Mouse (Mus musculus) gastrocnemius, adult 8-10 months (tissue): Measurements from ENCODE around the gene Tmem97. TPM values are rescaled to one million over a fixed set of nuclear protein-coding genes. Genes with fewer than 3 reads are reported as not detected.
A peak's percentile ranks its signal among the peaks of the same experiment; 100 is the strongest.
"Not testable (repeated sequence)": the region's sequence is repeated elsewhere in the genome, so short reads cannot be mapped to it uniquely, and the experiment has no call there.

Experiments used
- DNase-seq, 2 experiments: peaks; one replicate each; pipeline ENCODE4 v3.0.0; 2022; ENCODE audit warnings: low spot score in 2 of 2
- total RNA-seq, 4 experiments: library from RNA; stranded (reverse); gene quantifications; 2 replicates each; pipeline ENCODE4 v1.2.4; 2022

Tmem97 gene
- total RNA-seq, 4 experiments from 2014 or later = 1.2 to 1.6 (median 1.5) TPM

DNA sequence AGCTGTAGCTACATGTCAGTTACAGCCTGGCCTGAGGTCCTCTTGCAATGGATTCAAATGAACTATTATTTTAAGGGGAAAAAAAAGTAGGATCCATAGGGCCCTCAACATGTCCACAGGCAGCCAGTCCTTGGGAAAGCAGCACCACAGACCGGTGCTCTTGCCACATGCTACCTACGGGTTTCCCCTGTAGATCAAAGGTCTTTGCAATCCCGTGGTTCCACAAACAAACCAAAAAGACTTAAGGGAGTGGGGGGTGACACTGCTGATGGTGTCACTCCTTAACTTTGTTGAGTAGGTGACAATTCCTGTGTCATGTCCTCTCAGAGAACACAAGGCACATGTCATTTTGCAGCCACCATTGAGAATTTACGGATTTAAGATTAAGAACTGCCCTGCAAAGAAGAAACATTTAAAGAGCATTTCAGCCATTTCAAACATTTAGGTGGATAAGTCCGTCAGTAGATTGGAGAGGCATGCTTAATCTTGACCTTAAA, 1.0 kb downstream of the Tmem97 start:
- no peak for DNase-seq

DNA sequence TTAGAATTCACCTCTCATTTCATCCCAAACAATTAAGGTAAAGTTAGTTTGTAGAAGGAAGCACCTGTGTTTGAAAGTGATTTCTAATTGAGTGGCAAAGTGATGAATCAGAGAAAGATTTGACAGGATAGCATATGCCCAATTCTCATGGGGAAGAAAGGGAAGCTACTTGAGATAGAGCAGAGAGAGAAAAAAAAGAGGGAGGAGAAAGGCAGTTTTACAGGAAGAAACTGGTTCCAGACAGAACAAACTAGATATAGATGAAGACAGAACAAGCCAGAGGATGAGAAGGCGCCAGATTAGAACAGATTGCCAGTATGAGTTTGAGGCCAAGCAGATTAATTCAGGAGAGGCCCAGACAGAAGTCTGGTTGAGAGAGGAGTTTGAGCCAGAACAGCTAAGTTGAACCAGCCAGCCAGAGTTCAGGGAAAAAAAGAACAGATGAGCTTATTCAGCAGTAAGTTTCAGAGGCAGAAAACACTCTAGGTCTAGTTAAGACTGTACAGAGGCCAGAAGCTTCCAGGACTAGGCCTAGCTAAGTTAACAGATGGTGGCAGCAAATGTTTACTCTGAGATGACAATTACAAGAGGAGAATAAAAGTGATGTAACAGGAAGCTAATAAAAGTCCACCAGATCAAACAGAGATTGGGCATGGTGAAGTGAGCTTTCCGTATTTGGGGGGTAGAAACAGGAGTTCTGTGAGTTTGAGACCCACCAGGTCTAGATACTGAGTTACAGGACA, 2.7 kb downstream of the Tmem97 start:
- no peak for DNase-seq

DNA sequence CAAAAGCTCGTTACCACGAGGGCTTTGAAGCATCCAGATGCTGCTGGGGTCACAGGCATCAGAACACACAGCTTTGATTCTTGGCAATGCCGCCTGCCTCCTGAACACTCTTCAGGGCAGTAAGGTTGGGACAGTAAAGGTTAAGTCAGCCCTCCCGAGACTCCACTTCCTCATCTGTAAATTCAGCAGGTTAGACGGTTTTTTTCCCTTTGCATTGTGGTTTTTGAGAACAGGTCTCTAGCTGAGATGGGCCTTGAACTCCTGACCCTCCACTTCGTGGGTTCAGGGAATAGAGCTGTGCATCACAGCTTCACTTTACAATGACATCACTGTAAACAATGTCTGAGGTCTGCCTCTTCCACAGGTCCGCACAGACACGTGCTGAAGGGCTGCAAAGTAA, 5.4 kb downstream of the Tmem97 start:
- DNase-seq = no peak

DNA sequence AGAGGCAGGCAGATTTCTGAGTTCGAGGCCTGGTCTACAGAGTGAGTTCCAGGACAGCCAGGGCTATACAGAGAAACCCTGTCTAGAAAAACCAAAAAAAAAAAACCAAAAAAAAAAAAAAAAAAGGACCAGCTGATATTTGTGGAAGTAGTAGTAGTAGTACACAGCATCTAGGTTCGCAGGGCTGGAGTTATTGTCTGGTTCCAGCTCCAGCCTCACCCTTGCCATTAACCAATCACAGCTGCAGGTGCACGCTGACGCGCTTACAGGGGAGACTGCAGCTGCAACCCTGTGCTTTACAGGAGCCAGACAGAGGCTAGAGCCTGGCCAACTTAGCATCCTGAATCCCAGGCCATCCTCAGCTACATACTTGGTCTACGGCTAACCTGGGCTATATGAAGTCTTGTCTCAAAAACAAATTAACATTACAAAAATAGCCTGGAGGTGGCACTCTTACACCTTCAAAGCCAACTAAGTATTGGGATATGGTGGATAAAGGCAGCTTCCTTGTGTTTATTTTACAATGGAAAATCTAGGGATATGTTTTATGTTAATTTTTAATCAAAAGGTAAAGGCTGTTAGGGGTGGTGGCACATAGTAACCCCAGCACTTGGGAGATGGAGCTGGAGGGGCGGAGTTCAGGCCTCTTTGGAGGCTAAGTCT, 6.0 kb downstream of the Tmem97 start:
- no peak for DNase-seq

DNA sequence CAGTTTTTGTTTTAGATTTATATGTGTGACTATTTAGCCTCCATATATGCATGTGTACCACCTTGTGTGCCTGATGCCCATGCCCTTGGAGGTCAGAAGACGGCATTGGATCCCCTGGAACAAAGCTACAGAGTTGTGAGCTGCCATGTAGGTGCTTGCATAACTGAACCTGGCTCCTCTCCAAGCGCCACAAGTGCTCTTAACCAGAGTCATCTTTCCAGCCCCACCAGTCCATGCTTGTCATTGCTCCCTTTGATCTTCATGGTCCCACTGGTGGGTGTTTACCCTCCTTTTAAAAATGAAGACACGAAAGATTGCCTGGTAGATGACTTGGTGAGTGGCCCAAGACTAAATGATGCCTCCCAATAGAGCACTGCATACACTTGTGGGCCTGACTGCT, 10.2 kb downstream of the Tmem97 start:
- no peak for DNase-seq

DNA sequence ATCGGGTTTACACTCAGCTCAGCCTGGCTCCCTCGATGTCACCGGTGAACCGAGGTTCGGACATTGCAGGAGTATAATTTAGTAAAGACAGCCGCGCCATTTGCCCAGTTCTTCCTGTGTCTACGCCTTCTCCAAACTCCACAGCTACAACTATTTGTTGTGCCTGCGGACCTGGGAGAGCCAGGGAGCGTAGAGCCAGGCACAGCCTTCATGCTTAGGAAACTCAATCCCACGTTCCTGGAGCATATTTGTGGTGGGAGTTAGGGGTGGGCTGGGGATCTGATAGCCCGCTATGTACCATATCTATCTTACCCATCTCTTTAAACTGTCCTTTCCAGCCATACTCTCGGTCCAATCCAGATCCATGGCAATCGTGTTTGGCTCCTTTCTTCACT, 13.9 kb downstream of the Tmem97 start:
- DNase-seq = no peak

DNA sequence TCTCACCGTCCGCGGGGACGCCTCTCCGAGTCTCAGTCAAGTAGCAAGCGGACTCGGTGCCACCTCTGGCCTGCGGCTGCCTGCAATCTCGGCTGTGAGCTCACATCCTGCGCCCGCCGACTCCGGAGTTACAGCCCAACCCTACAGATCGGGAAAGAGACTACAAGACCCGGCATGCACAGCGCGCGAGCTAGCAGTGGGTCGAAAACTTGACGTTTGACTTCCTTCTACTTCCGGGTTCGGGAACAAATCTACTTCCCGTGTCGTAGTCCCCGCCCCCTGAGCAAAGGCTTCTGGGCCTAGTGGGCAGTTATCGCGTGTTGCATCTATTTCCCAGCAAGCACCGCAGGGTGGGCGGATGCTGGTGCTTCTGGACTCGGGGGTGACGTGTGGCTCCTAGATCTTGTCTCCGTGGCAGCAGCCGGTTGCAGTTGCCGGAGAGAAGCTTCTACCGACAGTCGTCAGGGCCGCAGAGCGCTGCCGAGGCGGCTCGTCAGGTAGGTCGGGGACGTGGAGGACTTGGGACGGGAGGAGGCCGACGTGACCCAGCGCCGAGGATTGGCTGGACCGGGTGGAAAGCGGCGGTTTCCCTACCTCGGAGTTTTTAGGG, 14.4 kb downstream of the Tmem97 start, which contains the start of the genes Tnfaip1 and Ift20:
Gene Tnfaip1, minus strand, starts transcription at position 253 of the 610 bp plus-strand sequence.
Gene Ift20, plus strand, starts transcription at position 282 of the 610 bp plus-strand sequence.
- peak; percentile 94 to 97 for DNase-seq

DNA sequence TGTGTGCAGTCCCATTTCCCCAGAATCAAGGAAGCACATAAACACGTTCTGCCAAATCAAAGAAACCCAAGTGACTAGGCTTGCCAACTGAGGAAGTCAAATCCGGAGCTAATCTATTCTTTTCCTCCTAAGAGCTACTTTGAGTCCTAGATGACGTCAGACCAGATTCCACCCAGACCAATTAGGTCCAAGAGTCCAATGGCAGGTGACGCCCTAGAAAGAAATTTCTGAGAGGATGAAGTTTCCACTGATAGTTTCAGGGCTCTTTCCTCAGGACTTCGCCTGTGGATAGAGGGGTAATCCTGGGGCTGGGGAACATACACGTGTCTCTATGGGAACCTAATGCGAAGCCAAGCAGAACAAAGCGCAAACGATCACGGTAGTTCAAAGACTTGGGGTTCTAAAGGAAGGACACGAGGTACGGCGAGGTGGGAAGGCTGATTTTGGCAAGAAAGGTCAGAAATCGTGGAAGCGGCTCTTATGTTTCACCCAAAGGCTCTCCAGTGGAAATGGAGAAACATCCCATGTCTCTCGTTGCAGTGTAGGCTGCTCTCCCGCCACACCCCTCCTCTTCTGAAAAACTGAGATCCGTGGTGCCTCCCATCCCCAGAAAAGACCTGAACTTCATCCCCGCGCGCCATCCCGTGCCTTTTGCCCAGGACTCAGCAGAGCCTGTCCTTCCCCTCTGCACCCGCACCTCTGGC, 15.0 kb downstream of the Tmem97 start:
- DNase-seq = no peak

DNA sequence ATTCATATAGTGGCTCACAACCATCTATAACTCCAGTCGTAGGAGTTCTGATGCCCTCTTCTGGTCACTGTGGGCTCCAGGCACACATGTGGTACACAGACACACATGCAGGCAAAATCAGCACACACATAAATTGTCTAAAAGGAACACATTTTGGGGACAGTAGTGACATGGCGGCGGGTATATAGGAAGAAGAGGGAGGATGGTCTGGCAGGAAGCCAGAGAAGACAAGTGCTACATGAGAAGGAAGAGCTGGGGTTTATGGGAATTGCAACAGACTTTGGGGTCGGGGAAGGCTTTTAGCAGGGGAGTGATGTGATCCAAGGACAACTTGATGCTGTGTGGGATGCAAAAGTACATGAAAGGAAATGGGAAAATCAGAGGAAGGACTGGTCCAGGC, 16.1 kb downstream of the Tmem97 start:
- no peak for DNase-seq

DNA sequence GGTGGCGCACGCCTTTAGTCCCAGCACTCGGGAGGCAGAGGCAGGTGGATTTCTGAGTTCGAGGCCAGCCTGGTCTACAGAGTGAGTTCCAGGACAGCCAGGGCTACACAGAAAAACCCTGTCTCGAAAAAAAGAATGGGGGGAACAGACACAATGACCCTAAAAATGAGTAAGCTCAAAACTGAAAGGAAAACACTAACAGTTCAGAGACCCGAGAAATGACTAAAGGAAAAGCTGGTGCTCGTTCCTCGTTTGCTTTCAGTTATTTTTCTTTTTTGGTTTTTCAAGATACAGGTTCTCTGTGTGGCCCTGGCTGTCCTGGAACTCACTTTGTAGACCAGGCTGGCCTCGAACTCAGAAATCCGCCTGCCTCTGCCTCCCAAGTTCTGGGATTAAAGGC, 19.1 kb downstream of the Tmem97 start:
- DNase-seq = not testable (repeated sequence)

DNA sequence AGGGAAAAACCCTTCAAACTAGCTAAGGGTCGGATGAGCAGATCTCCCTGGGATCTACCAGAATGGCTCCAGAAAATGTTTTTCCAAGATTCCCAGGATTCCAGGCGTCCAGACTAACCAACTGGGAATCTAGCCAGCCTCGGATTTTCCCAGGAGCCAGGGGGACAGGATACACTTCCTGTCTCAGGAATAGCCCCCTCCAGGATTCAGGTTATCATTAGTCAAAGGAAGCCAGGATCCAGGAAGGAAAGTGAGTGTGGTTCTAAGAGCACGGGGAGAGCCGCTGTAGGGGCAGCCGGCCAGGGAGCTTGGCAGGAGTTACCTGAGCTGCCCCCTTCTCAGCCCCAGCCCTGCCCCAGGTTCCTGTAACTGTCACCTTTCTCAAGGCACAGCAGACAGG, 19.5 kb downstream of the Tmem97 start:
- no peak for DNase-seq

DNA sequence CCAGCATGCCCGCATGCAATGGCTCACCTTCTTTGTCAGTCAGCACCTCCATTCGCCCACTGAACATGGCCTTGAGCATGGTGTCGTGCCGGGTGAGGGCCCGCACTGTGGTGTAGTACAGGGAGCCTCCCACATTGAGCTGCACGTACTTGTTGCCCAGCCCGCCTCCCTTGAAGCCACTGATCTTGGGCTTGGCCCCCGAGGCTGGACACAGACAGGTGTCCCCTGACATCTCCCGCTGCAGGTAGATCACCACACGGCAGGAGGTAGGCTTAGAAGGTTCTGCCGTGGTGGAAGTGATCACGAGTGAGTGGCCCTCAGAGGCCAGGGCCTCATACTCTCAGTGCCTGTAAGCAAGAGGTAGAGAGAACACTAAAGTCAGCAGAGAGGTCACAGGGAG, 20.6 kb downstream of the Tmem97 start:
- no peak for DNase-seq

DNA sequence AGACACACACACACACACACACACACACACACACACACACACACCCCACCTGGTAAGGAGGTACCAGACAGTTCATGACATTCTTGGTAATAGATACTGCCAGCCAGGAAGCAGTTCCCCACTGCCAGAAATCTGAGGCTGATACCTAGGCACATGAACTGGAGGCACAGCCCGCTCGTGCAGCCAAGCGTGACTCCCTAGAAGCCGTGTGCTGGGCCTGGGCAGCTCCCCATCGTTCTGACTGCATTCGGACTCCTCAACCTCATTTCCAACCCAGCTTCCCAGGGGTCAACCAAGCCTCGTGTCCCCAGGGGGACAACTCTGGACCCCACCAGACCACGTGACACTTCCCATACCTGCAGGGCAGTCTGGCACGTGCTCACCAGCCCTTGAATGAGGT, 21.9 kb downstream of the Tmem97 start:
- DNase-seq = no peak

DNA sequence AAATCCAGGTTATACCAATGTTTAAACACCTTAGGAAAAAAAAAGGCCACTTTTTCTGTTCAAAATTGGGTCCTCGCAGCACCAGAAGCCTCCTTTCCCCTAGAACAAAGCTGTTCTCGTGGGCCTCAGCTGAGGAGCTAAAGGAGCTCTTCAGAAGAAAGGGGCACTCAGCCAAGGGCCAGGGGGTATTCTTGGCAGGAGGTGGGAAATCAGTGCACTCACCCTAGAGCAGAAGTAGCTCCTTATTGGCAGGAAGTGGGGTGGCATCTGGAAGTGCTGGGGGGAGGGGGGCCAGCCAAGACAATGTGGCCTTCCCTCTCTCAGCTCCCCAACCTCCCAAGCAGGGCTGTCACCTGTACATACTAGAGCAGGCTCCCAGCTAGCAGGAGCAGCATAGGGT, 25.7 kb downstream of the Tmem97 start:
- DNase-seq = no peak

DNA sequence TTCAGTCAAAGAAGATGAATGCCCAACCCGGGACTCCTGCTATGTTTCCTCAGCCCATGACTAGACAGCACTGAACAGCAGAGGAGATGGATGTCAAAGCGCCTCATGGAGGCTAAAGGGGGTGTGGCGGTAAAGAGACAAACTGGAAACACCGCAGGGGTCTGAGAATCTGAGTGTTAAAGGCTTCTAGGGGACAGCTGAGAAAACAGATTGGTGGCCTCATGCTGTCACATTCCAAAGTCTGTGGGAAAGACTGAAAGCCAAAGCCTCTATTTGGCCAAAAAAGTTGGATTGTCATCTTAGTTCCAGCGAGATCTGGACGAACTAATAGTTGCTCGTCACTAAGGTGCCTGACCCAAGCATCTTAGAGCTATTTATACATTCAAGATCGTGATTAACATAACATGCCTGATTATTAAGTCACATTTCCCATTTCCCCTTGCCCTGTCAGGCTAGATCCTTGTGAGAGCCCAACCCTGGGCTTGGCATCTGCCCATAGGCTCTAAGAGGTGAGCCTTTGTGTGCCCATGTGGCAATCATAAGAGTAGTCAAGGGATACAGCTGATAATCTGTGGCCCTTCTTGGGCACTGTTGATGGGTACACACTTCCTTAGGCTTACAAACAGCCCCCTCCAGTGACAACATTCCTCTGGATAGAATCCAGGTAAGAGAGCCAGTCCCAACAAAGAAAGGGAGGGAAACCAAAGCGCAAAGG, 27.2 kb downstream of the Tmem97 start:
- DNase-seq = no peak

DNA sequence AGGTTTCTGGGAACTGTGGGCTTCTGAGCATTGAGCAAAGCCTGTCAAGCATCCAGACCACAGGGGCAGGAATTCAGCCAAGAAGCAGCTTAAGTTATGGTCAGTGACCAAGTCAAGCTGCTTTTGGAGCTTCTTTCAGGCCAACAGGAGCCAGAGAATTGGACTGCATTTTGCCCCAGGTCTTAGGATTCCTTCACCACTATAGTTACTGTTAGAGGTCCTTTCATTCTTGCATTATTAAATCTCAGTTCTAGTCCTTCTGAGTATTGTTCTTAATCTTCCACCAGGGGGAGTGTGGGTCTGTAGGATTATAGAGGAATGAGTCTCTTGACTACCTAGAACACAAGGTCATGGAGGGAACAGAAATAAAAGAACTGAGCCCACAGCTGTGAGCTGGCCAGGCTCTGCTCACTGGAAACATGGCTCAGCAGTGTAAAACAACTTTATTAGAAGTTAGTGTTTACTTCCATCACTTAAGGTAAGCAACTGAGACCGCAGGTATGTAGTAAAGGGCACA, 28.0 kb downstream of the Tmem97 start:
- peak in 1 of 2 experiments; percentile 25 for DNase-seq

DNA sequence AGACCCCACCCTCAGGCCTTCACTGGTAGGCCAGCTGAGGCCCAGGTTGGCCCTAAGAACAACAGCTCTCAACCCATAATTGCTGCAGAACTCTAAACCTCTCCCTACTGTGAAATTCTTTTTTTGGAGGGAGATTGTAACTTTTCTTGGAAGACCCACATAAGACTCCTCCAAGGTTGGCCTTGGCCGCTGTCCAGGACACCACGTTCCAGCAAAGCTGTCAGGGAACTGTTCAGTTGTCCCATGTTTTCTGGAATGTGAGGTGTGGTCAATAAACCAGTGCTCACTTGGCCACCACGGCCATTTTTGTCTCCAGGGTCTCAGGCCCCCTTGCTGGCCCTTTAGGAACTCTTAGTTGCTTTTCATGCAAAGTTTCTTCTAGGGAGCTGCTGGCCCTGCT, 28.7 kb downstream of the Tmem97 start:
- DNase-seq = no peak

DNA sequence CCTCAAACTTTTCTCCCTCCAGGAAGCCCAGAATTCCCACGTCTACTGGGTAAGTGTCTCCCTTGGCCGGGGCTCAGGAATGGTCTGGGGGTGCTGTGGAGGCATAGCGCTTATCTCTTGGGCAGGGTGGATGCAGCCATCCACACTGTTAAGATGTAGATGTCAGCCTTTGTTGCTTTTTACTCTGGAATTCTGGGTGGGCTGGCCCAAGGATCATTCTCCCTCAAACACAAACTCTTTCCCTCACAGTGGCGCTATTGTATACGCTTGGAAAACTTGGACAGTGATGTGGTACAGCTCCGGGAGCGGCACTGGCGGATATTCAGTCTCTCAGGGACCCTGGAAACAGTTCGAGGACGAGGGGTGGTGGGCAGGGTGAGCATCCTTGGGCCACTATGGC, 31.6 kb downstream of the Tmem97 start:
- no peak for DNase-seq

DNA sequence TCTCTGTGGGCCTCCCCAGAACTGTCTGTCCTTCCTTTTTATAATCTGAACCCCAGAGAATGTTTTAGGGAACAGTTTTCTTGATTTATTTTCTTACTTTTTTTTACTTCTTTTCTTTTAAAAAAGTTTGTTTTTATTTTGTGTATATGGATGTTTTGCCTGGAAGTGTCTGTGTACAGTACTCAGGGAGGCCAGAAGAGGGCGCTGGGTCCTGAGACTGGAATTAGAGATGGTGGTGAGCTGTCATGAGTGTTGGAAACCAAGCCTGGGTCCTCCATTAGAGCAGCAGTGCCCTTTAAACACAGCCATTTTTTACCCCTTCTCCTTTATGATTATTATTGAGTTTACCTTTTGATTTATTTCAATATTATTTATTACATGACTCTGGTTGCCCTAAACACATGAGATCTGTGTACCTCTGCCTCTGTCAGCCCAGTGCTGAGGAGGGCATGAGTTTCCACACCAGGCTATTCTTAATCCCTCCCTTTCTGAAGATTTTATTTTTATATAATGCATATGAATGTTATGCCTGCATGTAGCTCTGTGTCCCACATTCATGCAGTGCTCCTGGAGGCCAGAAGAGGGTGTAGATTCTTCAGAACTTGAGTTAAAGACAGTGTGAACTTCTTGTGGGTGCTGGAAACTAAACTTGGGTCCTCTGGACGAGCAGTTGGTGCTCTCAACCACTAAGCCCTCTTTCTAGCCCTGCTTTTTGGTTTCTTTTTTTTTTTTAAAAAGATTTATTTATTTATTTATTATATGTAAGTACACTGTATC, 34.8 kb downstream of the Tmem97 start:
- no peak for DNase-seq
